In the genomic region with DNA sequence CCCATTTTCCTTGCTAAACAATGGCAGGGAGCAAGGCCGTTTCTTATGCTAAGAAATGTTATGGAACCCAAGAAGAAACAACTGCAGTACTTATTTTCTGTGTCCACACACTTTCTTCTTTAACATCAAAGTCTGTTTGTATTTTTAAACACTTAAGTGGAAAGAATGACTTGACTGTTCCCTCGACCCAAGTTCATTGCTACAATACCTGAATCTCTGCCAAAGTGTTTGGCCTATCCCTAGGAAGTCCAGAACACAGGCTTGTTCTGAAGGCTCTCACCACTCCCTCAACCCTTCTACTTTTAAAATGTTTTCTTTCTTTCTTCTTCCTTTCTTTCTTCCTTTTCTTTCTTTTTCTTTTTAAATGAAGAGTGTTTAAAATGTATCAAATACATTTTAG, we compare ENCODE assay signal across 17 mouse cellular contexts.
DNase-seq lines count a peak whose midpoint lies in the region; ATAC-seq and TF ChIP-seq lines count a peak whose summit lies in the region.
"Had no signal": no experiment of that assay in that cellular context is flagged by ENCODE, and none has a peak within 500 bp of the region (broad histone marks: within the 10 kb centered on the region; RNA-seq: fewer than 3 reads in every experiment).

No protein-coding gene starts in this region.

- H3K4me2 ChIP-seq in lung, embryonic 15.5 days: no peak overlapping the region
- H3K4me2 ChIP-seq: embryonic facial prominence, embryonic 12.5 days; limb, embryonic 15.5 days; midbrain, embryonic 11.5 days had no signal

- H3K36me3 ChIP-seq in lung, embryonic 15.5 days: no peaks in the 10 kb centered on the region
- no peaks in the 10 kb centered on the region for H3K36me3 ChIP-seq in small intestine, adult 2 months (ENCODE audit: control insufficient read depth, insufficient read depth, low read length)
- H3K36me3 ChIP-seq: embryonic facial prominence, embryonic 12.5 days; forebrain, embryonic 10.5 days; limb, embryonic 15.5 days had no signal

- H3K27me3 ChIP-seq in lung, embryonic 15.5 days: no peaks in the 10 kb centered on the region
- no peaks in the 10 kb centered on the region for H3K27me3 ChIP-seq in small intestine, adult 2 months (ENCODE audit: control insufficient read depth, insufficient read depth, low read length)
- H3K27me3 ChIP-seq: embryonic facial prominence, embryonic 12.5 days; limb, embryonic 15.5 days had no signal

- no peak for ATAC-seq in lung, embryonic 15.5 days (ENCODE audit: borderline replicate concordance, extremely low read depth, low FRiP score, low TSS enrichment)
- ATAC-seq: liver, postnatal 0 days had no signal

- peak overlapping the region; percentile 64 for H3K27ac ChIP-seq in lung, embryonic 15.5 days
- H3K27ac ChIP-seq in small intestine, adult 2 months (ENCODE audit: insufficient read depth, low read depth, low read length): peak overlapping the region; percentile 84
- H3K27ac ChIP-seq: embryonic facial prominence, embryonic 12.5 days; forebrain, embryonic 10.5 days; limb, embryonic 15.5 days had no signal

- 11% methylated on average over 2 of the region's 2 CpGs for WGBS in lung, adult 2 months
- 10% methylated on average over 2 of the region's 2 CpGs for WGBS in lung, embryonic 15.5 days
- 11% methylated on average over 2 of the region's 2 CpGs for WGBS in small intestine, adult 2 months

- peak; percentile 47 to 57 for DNase-seq in heart, adult 9 months (ENCODE audit: low spot score in 2 of 2)
- no peak for DNase-seq in heart, postnatal 25 days (ENCODE audit: low spot score)
- DNase-seq in lung, adult 18-20 months: peak; percentile 34 to 80
- no peak for DNase-seq in lung, adult 2 months
- DNase-seq in urinary bladder, adult 18-20 months (ENCODE audit: low spot score in 2 of 2): no peak
- DNase-seq: adrenal gland, postnatal 36 days; cerebellum, postnatal 14 days; kidney, adult 11 months; liver, postnatal 0 days; retina, postnatal 1 day; thymus, postnatal 25 days had no signal

- intact Hi-C loops in heart, postnatal 25 days (cut with DNase I): no loop called here

- no peak for TF ChIP-seq POLR2A in lung, adult 2 months (IDR thresholded peaks at IDR 0.05; ENCODE audit: borderline replicate concordance, extremely low read depth, low read depth, low read length)
- TF ChIP-seq POLR2A in small intestine, adult 2 months (IDR thresholded peaks at IDR 0.05; ENCODE audit: low read depth, low read length): no peak

- TF ChIP-seq CTCF in lung, adult 2 months (IDR thresholded peaks at IDR 0.05; ENCODE audit: insufficient read depth, low read length): no peak
- TF ChIP-seq CTCF in small intestine, adult 2 months (IDR thresholded peaks at IDR 0.05; ENCODE audit: extremely low read depth, insufficient read length, insufficient replicate concordance, low read depth, low read length): no peak

- no peak overlapping the region for H3K4me3 ChIP-seq in lung, adult 2 months (replicated peaks; ENCODE audit: extremely low read depth, low read depth, low read length)
- H3K4me3 ChIP-seq in lung, embryonic 15.5 days: no peak overlapping the region
- H3K4me3 ChIP-seq in small intestine, adult 2 months (ENCODE audit: low read depth, low read length): no peak overlapping the region
- H3K4me3 ChIP-seq: embryonic facial prominence, embryonic 12.5 days; forebrain, embryonic 10.5 days; limb, embryonic 15.5 days had no signal

- H3K9me3 ChIP-seq in lung, embryonic 15.5 days: no peaks in the 10 kb centered on the region
- H3K9me3 ChIP-seq: embryonic facial prominence, embryonic 12.5 days; forebrain, embryonic 10.5 days; limb, embryonic 15.5 days had no signal

- H3K9ac ChIP-seq in lung, embryonic 15.5 days: no peak overlapping the region
- H3K9ac ChIP-seq: embryonic facial prominence, embryonic 12.5 days; limb, embryonic 15.5 days; liver, postnatal 0 days had no signal

- peaks cover 16% of the 10 kb centered on the region for H3K4me1 ChIP-seq in lung, adult 2 months (ENCODE audit: control insufficient read depth, insufficient read depth, low read length)
- peaks cover 25% of the 10 kb centered on the region for H3K4me1 ChIP-seq in lung, embryonic 15.5 days
- H3K4me1 ChIP-seq in small intestine, adult 2 months (ENCODE audit: control insufficient read depth, insufficient read depth, insufficient read length, low read length): peaks cover 11% of the 10 kb centered on the region
- H3K4me1 ChIP-seq: embryonic facial prominence, embryonic 12.5 days had no signal

Comparison
In these comparisons a context has a peak if more than half of its experiments do, and no peak if none do; other contexts are left out.
1. DNase-seq: peak in heart, adult 9 months (2 of 2) and lung, adult 18-20 months (2 of 2); none in heart, postnatal 25 days (single experiment), lung, adult 2 months (single experiment) and urinary bladder, adult 18-20 months (0 of 2).